Mouse (Mus musculus): ENCODE results near the gene Srpk2.
"Not testable (repeated sequence)": the region's sequence is repeated elsewhere in the genome, so short reads cannot be mapped to it uniquely, and the experiment has no call there.

Gene Srpk2

DNA sequence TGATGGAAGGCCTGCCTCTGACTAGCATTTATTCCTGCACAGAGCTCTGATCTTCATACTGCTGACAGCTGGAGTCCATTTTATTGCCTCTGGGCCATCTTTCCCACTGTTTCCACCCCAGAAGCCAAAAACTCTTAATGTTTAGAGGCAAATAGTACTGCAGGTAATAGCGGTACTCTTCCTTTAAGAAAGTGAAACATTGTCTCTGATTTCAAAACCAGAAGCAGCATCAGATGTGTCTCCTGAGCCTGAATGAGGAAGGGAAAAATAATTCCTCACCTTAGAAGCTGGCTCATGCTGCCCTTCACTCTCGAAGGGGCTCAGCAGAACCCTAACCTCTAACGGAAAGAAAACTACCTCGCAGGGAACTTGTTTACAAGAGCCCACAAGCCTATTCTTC, 26.8 kb upstream of the Srpk2 start:
- TF ChIP-seq CTCF (conservative IDR thresholded peaks at IDR 0.05; ENCODE audit: low read length) (no peak), NANOG (IDR thresholded peaks at IDR 0.05; ENCODE audit: borderline replicate concordance, low read length) (no peak), POU5F1 (IDR thresholded peaks at IDR 0.05; ENCODE audit: borderline replicate concordance, low read length) (no peak)
- Histone ChIP-seq H3K27me3 (ENCODE audit: insufficient read depth, low read length) (no peaks in the 10 kb centered on the region), H3K36me3 (ENCODE audit: insufficient read depth, low read length) (peaks cover 19% of the 10 kb centered on the region), H3K4me3 (replicated peaks; ENCODE audit: low read length) (peak overlapping the region; percentile 86), H3K9me3 (ENCODE audit: low read length) (no peaks in the 10 kb centered on the region), H3K4me1 (replicated peaks; ENCODE audit: low read depth, low read length) (peaks cover 25% of the 10 kb centered on the region)

DNA sequence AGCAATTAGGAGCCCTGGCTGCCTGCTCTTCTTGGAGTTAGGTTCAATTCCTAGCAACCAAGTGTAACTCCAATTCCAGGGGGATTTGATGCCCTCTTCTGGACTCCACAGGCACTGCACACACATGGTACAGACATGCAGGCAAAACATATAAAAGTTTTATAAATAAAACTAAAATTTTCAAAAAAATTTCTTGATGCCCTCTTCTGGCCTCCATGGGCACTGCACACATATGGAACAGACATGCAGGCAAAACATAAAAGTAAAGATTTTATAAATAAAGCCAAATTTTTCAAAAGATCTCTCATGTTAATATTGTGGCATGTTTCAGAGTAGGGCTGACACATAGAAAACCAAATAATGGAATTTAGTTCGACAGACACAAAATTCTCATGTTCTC, 25.2 kb upstream of the Srpk2 start:
- Histone ChIP-seq H3K27me3 (ENCODE audit: insufficient read depth, low read length) (no peaks in the 10 kb centered on the region), H3K4me3 (replicated peaks; ENCODE audit: low read length) (peak overlapping the region; percentile 86), H3K4me1 (replicated peaks; ENCODE audit: low read depth, low read length) (peaks cover 25% of the 10 kb centered on the region), H3K9me3 (ENCODE audit: low read length) (no peaks in the 10 kb centered on the region), H3K36me3 (ENCODE audit: insufficient read depth, low read length) (peaks cover 19% of the 10 kb centered on the region)
- TF ChIP-seq NANOG (IDR thresholded peaks at IDR 0.05; ENCODE audit: borderline replicate concordance, low read length) (no peak), CTCF (conservative IDR thresholded peaks at IDR 0.05; ENCODE audit: low read length) (no peak), POU5F1 (IDR thresholded peaks at IDR 0.05; ENCODE audit: borderline replicate concordance, low read length) (no peak)

DNA sequence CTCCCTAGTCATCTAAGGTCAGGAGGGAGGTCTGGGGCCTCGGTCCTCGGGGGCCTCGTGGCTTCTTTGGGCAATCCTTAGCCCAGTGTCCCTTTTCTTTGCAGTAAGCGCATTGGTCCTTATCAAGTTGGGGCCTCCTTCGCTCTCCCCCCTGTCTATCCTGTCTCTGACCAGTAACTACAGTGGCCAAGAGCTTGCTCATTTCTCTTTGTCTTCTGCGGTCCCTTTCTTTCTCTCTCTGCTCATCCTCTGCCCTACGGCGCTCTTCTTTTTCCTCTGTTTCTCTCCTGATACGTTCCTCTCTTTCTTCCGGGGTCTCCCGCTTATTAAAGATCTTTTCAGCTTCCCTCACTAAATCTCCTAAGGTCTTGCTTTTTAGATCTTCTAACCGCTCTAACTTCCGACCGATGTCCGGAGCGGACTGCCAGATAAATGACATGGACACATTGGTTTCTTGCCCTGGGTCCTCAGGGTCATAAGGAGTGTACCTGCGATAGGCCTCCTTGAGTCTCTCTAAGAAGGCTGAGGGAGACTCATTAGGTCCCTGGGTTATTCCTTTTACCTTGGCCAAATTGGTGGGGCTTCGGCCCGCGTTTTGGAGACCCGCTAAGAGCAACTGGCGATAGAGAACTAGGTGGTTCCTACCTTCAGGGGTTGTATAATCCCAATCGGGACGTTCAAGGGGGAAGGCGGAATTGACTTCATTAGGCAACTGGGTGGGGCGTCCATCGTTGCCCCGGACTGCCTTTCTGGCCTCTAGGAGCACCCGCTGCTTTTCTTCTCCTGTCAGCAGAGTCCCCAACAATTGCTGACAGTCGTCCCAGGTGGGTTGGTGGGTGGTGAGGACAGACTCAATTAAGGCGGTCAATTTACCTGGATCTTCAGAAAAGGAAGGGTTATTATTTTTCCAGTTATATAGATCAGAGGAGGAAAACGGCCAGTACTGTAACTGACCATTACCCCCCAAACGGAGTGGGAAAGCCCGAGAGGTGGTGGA, 22.5 kb upstream of the Srpk2 start:
- H3K27me3 ChIP-seq (ENCODE audit: insufficient read depth, low read length); H3K4me1 ChIP-seq (replicated peaks; ENCODE audit: low read depth, low read length); H3K9me3 ChIP-seq (ENCODE audit: low read length); H3K4me3 ChIP-seq (replicated peaks; ENCODE audit: low read length): not testable (repeated sequence)
- peaks cover 19% of the 10 kb centered on the region for H3K36me3 ChIP-seq (ENCODE audit: insufficient read depth, low read length)

DNA sequence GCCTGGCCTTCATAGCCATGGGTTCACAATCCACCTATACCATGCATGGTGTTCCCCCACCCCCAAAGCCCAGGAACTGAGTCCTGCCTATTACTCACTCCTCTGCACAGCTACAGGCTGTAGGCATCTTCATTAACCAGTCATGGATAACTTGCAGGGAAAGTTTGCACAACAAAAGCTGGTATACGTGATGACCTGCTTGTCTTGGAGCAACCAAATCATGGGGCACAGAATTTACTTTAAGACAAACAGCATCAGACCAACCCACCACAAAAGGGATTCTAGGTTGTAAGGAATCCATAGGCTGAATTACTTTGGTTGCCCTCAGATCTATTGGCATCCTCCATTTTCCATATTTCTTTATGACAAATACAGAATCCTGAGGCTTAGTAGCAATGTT, 13.0 kb upstream of the Srpk2 start:
- Histone ChIP-seq H3K36me3 (ENCODE audit: insufficient read depth, low read length) (peaks cover 37% of the 10 kb centered on the region), H3K4me1 (replicated peaks; ENCODE audit: low read depth, low read length) (no peaks in the 10 kb centered on the region), H3K27me3 (ENCODE audit: insufficient read depth, low read length) (no peaks in the 10 kb centered on the region), H3K4me3 (replicated peaks; ENCODE audit: low read length) (no peak overlapping the region), H3K9me3 (ENCODE audit: low read length) (no peaks in the 10 kb centered on the region)
- TF ChIP-seq CTCF (conservative IDR thresholded peaks at IDR 0.05; ENCODE audit: low read length) (no peak), NANOG (IDR thresholded peaks at IDR 0.05; ENCODE audit: borderline replicate concordance, low read length) (no peak), POU5F1 (IDR thresholded peaks at IDR 0.05; ENCODE audit: borderline replicate concordance, low read length) (no peak)

DNA sequence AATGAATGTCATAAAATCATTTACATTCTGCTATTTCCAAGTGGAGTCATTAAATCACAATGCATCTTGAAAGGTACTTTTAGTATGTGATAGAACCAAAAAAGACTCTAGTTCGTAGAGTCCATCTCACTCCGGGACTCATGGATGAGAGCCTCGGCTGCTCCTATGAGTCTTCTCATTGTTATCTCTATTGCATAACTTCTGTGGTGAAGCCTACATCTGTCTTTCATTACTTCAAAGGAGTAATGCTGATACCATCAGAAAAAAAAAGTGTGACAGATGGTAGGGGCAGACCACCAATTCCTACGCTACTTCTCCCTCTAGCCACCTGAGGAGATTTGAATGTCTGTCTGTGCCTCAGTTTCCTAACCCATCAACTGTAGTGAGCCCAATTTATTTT, 986 bp downstream of the Srpk2 start:
- no peak overlapping the region for H3K4me3 ChIP-seq (replicated peaks; ENCODE audit: low read length)
- H3K9me3 ChIP-seq (ENCODE audit: low read length), result no peaks in the 10 kb centered on the region
- no peaks in the 10 kb centered on the region for H3K36me3 ChIP-seq (ENCODE audit: insufficient read depth, low read length)
- H3K4me1 ChIP-seq (replicated peaks; ENCODE audit: low read depth, low read length), result peaks cover 8% of the 10 kb centered on the region; the same call in 1 of the 2 replicates
- H3K27me3 ChIP-seq (ENCODE audit: insufficient read depth, low read length), result no peaks in the 10 kb centered on the region
- TF ChIP-seq CTCF (conservative IDR thresholded peaks at IDR 0.05; ENCODE audit: low read length) (no peak), NANOG (IDR thresholded peaks at IDR 0.05; ENCODE audit: borderline replicate concordance, low read length) (no peak), POU5F1 (IDR thresholded peaks at IDR 0.05; ENCODE audit: borderline replicate concordance, low read length) (no peak)

DNA sequence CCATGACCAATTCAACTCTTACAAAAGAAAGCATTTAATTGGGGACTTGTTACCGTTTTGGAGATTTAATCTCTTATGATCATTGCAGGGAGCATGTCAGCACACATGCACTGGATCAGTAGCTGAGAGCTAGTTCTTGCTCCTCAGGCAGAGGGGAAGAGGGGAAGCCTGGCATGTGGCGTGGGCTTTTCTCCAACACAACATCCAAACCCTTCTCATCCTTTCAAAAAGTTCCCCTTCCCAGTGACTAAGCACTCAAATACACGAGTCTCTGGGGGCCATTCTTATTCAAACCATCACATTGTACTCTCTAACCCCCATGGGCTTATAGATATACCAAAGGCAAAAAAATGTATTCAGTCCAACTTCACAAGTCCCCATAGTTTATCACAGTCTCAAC, 5.4 kb downstream of the Srpk2 start:
- Histone ChIP-seq H3K27me3 (ENCODE audit: insufficient read depth, low read length) (peaks cover under 1% of the 10 kb centered on the region; the same call in 1 of the 2 replicates), H3K9me3 (ENCODE audit: low read length) (no peaks in the 10 kb centered on the region), H3K36me3 (ENCODE audit: insufficient read depth, low read length) (no peaks in the 10 kb centered on the region), H3K4me3 (replicated peaks; ENCODE audit: low read length) (no peak overlapping the region), H3K4me1 (replicated peaks; ENCODE audit: low read depth, low read length) (peaks cover 29% of the 10 kb centered on the region)
- TF ChIP-seq POU5F1 (IDR thresholded peaks at IDR 0.05; ENCODE audit: borderline replicate concordance, low read length) (no peak), CTCF (conservative IDR thresholded peaks at IDR 0.05; ENCODE audit: low read length) (no peak), NANOG (IDR thresholded peaks at IDR 0.05; ENCODE audit: borderline replicate concordance, low read length) (no peak)

DNA sequence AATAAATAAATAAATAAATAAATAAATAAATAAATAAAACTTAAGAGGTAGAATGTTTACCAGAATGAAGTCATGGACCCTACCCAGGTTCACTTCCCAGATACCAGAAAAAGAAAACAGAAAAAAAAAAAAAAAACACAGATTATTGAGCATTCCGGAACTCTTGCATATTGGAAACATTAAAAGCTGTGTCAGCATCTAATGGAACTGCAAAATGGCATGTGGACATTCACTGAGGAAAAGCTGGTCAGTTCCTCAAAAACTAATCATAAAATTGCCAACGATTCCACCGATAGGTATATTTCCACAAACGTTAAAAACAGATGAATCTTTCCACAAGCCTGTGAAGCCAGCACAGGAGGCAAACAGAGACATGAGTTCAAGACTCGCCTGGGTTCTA, 6.5 kb downstream of the Srpk2 start:
- Histone ChIP-seq H3K27me3 (ENCODE audit: insufficient read depth, low read length) (peaks cover 6% of the 10 kb centered on the region), H3K4me1 (replicated peaks; ENCODE audit: low read depth, low read length) (peaks cover 35% of the 10 kb centered on the region)

DNA sequence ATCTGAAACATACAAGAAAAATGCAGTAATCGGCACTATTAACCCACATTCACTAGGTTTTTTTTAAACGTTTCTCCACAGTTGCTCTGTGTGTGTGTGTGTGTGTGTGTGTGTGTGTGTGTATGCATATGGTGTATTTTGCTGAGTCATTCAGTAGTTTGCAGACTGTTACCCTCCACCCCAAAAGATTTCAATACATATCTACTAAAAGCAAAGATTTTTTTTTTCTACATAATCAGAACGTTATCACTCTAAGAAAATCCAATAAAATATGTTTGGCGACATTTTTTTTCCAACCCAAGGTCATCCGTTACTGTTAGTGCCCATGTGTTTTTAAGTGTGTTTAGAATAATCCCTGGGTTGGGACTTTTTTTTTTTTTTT, 7.4 kb downstream of the Srpk2 start:
- TF ChIP-seq NANOG (IDR thresholded peaks at IDR 0.05; ENCODE audit: borderline replicate concordance, low read length), result no peak

More for the DNA sequence above, 6.5 kb downstream of the Srpk2 start:
- Histone ChIP-seq H3K4me3 (replicated peaks; ENCODE audit: low read length) (no peak overlapping the region), H3K36me3 (ENCODE audit: insufficient read depth, low read length) (no peaks in the 10 kb centered on the region), H3K9me3 (ENCODE audit: low read length) (no peaks in the 10 kb centered on the region)
- no peak for TF ChIP-seq CTCF (conservative IDR thresholded peaks at IDR 0.05; ENCODE audit: low read length)
- no peak for TF ChIP-seq NANOG (IDR thresholded peaks at IDR 0.05; ENCODE audit: borderline replicate concordance, low read length)
- TF ChIP-seq POU5F1 (IDR thresholded peaks at IDR 0.05; ENCODE audit: borderline replicate concordance, low read length), result no peak

More for the DNA sequence above, 7.4 kb downstream of the Srpk2 start:
- peaks cover 38% of the 10 kb centered on the region for H3K4me1 ChIP-seq (replicated peaks; ENCODE audit: low read depth, low read length)
- no peaks in the 10 kb centered on the region for H3K36me3 ChIP-seq (ENCODE audit: insufficient read depth, low read length)
- H3K27me3 ChIP-seq (ENCODE audit: insufficient read depth, low read length), result peaks cover 6% of the 10 kb centered on the region
- no peak overlapping the region; the same call in 1 of the 2 replicates for H3K4me3 ChIP-seq (replicated peaks; ENCODE audit: low read length)
- H3K9me3 ChIP-seq (ENCODE audit: low read length), result no peaks in the 10 kb centered on the region

All from E14TG2a.4 (cell line).